Mouse (Mus musculus): ENCODE data around the gene Mrap. TPM values are rescaled to one million over a fixed set of nuclear protein-coding genes. Genes with fewer than 3 reads are reported as not detected.
A peak's percentile ranks its signal among the peaks of the same experiment; 100 is the strongest.

Mrap gene
- 0.90 and 1.3 TPM in 2 replicates for polyA plus RNA-seq (2012; rRNA removed)

GRCm38 (mm10) chr16:90738092-90738956, at the start of gene Mrap:
TSS of gene Mrap (plus strand) at chr16:90738207.
- DNase-seq (ENCODE audit: extremely low spot score in 1 of 2, low spot score in 1 of 2) = no peak

GRCm38 (mm10) chr16:90692704-90693385, 45.2 kb upstream of the Mrap start:
- peak in 1 of 2 experiments; percentile 67 for DNase-seq (ENCODE audit: extremely low spot score in 1 of 2, low spot score in 1 of 2)

- DNase-seq (ENCODE audit: extremely low spot score in 1 of 2, low spot score in 1 of 2) = no peak
These were observed 44.4 kb upstream of the Mrap start for GRCm38 (mm10) chr16:90693625-90694024.

GRCm38 (mm10) chr16:90694719-90695118, 43.3 kb upstream of the Mrap start:
- no peak for DNase-seq (ENCODE audit: extremely low spot score in 1 of 2, low spot score in 1 of 2)

- DNase-seq (ENCODE audit: extremely low spot score in 1 of 2, low spot score in 1 of 2) = no peak
These were observed 42.9 kb upstream of the Mrap start for GRCm38 (mm10) chr16:90695121-90695520.

- no peak for DNase-seq (ENCODE audit: extremely low spot score in 1 of 2, low spot score in 1 of 2)
These were observed 41.7 kb upstream of the Mrap start for GRCm38 (mm10) chr16:90696306-90696705.

- DNase-seq (ENCODE audit: extremely low spot score in 1 of 2, low spot score in 1 of 2) = no peak
These were observed 38.6 kb upstream of the Mrap start for GRCm38 (mm10) chr16:90699390-90699789.

GRCm38 (mm10) chr16:90701541-90701940, 36.5 kb upstream of the Mrap start:
- DNase-seq (ENCODE audit: extremely low spot score in 1 of 2, low spot score in 1 of 2) = no peak

- DNase-seq (ENCODE audit: extremely low spot score in 1 of 2, low spot score in 1 of 2) = no peak
These were observed 34.4 kb upstream of the Mrap start for GRCm38 (mm10) chr16:90703646-90704045.

- DNase-seq (ENCODE audit: extremely low spot score in 1 of 2, low spot score in 1 of 2) = no peak
These were observed 33.7 kb upstream of the Mrap start for GRCm38 (mm10) chr16:90704161-90704825.

GRCm38 (mm10) chr16:90706279-90706678, 31.7 kb upstream of the Mrap start:
- no peak for DNase-seq (ENCODE audit: extremely low spot score in 1 of 2, low spot score in 1 of 2)

GRCm38 (mm10) chr16:90709711-90710289, 28.2 kb upstream of the Mrap start:
- DNase-seq (ENCODE audit: extremely low spot score in 1 of 2, low spot score in 1 of 2) = peak; percentile 85 to 86

GRCm38 (mm10) chr16:90710313-90710712, 27.7 kb upstream of the Mrap start:
- no peak for DNase-seq (ENCODE audit: extremely low spot score in 1 of 2, low spot score in 1 of 2)

GRCm38 (mm10) chr16:90724051-90724450, 14.0 kb upstream of the Mrap start:
- DNase-seq (ENCODE audit: extremely low spot score in 1 of 2, low spot score in 1 of 2) = no peak

GRCm38 (mm10) chr16:90726600-90727227, 11.3 kb upstream of the Mrap start:
- no peak for DNase-seq (ENCODE audit: extremely low spot score in 1 of 2, low spot score in 1 of 2)

- DNase-seq (ENCODE audit: extremely low spot score in 1 of 2, low spot score in 1 of 2) = peak; percentile 91 to 97
These were observed 10.5 kb upstream of the Mrap start, which contains the start of gene Mis18a for GRCm38 (mm10) chr16:90727233-90728115. TSS of gene Mis18a (minus strand) at chr16:90727404.

- no peak for DNase-seq (ENCODE audit: extremely low spot score in 1 of 2, low spot score in 1 of 2)
These were observed 2.4 kb upstream of the Mrap start for GRCm38 (mm10) chr16:90735611-90736010.

GRCm38 (mm10) chr16:90736672-90737270, 1.2 kb upstream of the Mrap start:
- no peak for DNase-seq (ENCODE audit: extremely low spot score in 1 of 2, low spot score in 1 of 2)

- peak; percentile 22 to 45 for DNase-seq (ENCODE audit: extremely low spot score in 1 of 2, low spot score in 1 of 2)
These were observed 9.1 kb downstream of the Mrap start for GRCm38 (mm10) chr16:90747143-90747542.

Data from frontal cortex, adult 2 months (tissue).